Comparison of ENCODE assay signal across 20 mouse cellular contexts in the genomic region with DNA sequence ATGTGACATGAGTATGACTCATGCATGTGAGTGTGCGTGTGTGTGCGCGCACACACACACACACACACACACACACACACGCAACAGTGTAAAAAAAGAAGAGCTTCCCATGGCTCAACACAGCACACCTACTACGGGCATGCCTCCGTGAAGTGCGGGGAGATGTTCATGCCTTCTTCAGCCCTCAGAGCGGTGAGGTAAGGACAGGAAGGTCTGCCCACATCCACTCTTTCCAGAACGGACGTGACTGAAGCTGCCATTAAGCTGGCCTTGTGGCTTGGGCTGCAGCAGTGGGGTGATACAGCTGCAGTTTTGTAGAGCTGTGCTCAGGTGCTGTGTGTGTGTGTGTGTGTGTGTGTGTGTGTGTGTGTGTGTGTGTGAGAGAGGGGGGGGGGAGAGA.
DNase-seq lines count a peak whose midpoint lies in the region; ATAC-seq and TF ChIP-seq lines count a peak whose summit lies in the region.
"Had no signal": no experiment of that assay in that cellular context is flagged by ENCODE, and none has a peak within 500 bp of the region (broad histone marks: within the 10 kb centered on the region; RNA-seq: fewer than 3 reads in every experiment).

No protein-coding gene starts in this region.

- H3K9me3 ChIP-seq in hindbrain, embryonic 12.5 days (replicated peaks) = no peaks in the 10 kb centered on the region
- H3K9me3 ChIP-seq in hindbrain, embryonic 16.5 days (ENCODE audit: control insufficient read depth, low read length) = no peaks in the 10 kb centered on the region
- H3K9me3 ChIP-seq: forebrain, embryonic 13.5 days; G1E; heart, embryonic 12.5 days had no signal

- H3K4me1 ChIP-seq in hindbrain, embryonic 12.5 days = peaks cover 56% of the 10 kb centered on the region
- H3K4me1 ChIP-seq in hindbrain, embryonic 16.5 days (ENCODE audit: control insufficient read depth, insufficient read depth, low read depth, low read length) = peaks cover 26% of the 10 kb centered on the region
- H3K4me1 ChIP-seq in olfactory bulb, adult 2 months (ENCODE audit: control insufficient read depth, insufficient read depth, low read length) = peaks cover 74% of the 10 kb centered on the region

- no peak for ATAC-seq in hindbrain, embryonic 12.5 days (ENCODE audit: low FRiP score)
- ATAC-seq in hindbrain, embryonic 16.5 days = no peak
- peak; percentile 45 for ATAC-seq in common myeloid progenitor, adult 5-6 weeks (replicated peaks; ENCODE audit: low read depth, poor library complexity, severe bottlenecking)
- ATAC-seq in megakaryocyte progenitor cell, adult 5-6 weeks (replicated peaks; ENCODE audit: poor library complexity) = peak; percentile 32
- ATAC-seq: forebrain, embryonic 13.5 days had no signal

- no peaks in the 10 kb centered on the region for H3K36me3 ChIP-seq in hindbrain, embryonic 12.5 days
- no peaks in the 10 kb centered on the region for H3K36me3 ChIP-seq in hindbrain, embryonic 16.5 days (ENCODE audit: control insufficient read depth, insufficient read depth, low read length)

- no peak overlapping the region for H3K4me2 ChIP-seq in hindbrain, embryonic 12.5 days (replicated peaks)
- no peak overlapping the region for H3K4me2 ChIP-seq in hindbrain, embryonic 16.5 days (ENCODE audit: low read length)
- H3K4me2 ChIP-seq: forebrain, embryonic 13.5 days; heart, embryonic 12.5 days had no signal

- no peak for TF ChIP-seq POLR2A in olfactory bulb, adult 2 months (IDR thresholded peaks at IDR 0.05; ENCODE audit: insufficient read depth, low read depth, low read length)

- no peak for TF ChIP-seq CTCF in olfactory bulb, adult 2 months (IDR thresholded peaks at IDR 0.05; ENCODE audit: insufficient read depth, low read depth, low read length)

- no peak overlapping the region for H3K4me3 ChIP-seq in hindbrain, embryonic 12.5 days
- no peak overlapping the region for H3K4me3 ChIP-seq in hindbrain, embryonic 16.5 days (ENCODE audit: low read length)
- H3K4me3 ChIP-seq in olfactory bulb, adult 2 months (ENCODE audit: insufficient read depth, low read depth, low read length) = no peak overlapping the region
- H3K4me3 ChIP-seq: forebrain, embryonic 13.5 days; heart, embryonic 12.5 days had no signal

- 94% methylated on average over 7 of the region's 10 CpGs for WGBS in hindbrain, embryonic 12.5 days
- 89% methylated on average over 10 of the region's 10 CpGs for WGBS in hindbrain, embryonic 16.5 days
- 80% methylated on average over 10 of the region's 10 CpGs for WGBS in olfactory bulb, adult 2 months

- 0 out of 2 replicates have a peak overlapping the region, but pooled peaks have one; percentile 4 for H3K27ac ChIP-seq in hindbrain, embryonic 12.5 days
- no peak overlapping the region; the same call in 1 of the 2 replicates for H3K27ac ChIP-seq in hindbrain, embryonic 16.5 days (ENCODE audit: low read depth, low read length)
- 0 out of 2 replicates have a peak overlapping the region, but pooled peaks have one; percentile 9 for H3K27ac ChIP-seq in olfactory bulb, adult 2 months (ENCODE audit: insufficient read depth, low read depth, low read length)
- H3K27ac ChIP-seq: stomach, postnatal 0 days had no signal

- H3K27me3 ChIP-seq in hindbrain, embryonic 12.5 days = no peaks in the 10 kb centered on the region
- H3K27me3 ChIP-seq in hindbrain, embryonic 16.5 days (replicated peaks; ENCODE audit: control insufficient read depth, insufficient read depth, low read length) = no peaks in the 10 kb centered on the region
- H3K27me3 ChIP-seq: forebrain, embryonic 13.5 days; heart, embryonic 12.5 days had no signal

- no peak for DNase-seq in gastrocnemius, postnatal 4 days (ENCODE audit: low spot score in 2 of 2)
- no peak for DNase-seq in cerebellum, adult 9-11 months
- DNase-seq: adrenal gland, adult 2 months; B cell, adult 2 months; cerebellum, adult 11-12 months; gastrocnemius, postnatal 36 days; heart, postnatal 36 days; kidney, postnatal 4 days; layer of hippocampus, postnatal 36 days; lung, adult 2 months; thymus, postnatal 14 days had no signal

- no peak overlapping the region for H3K9ac ChIP-seq in hindbrain, embryonic 12.5 days
- no peak overlapping the region for H3K9ac ChIP-seq in hindbrain, embryonic 16.5 days (ENCODE audit: low read depth, low read length)
- H3K9ac ChIP-seq: forebrain, embryonic 13.5 days; heart, embryonic 12.5 days had no signal

Comparison
In these comparisons a context has a peak if more than half of its experiments do, and no peak if none do; other contexts are left out.
1. ATAC-seq: peak in common myeloid progenitor, adult 5-6 weeks (single experiment) and megakaryocyte progenitor cell, adult 5-6 weeks (single experiment); none in hindbrain, embryonic 12.5 days (single experiment) and hindbrain, embryonic 16.5 days (single experiment).